Mouse (Mus musculus): Measurements from ENCODE around the gene Rgs9. TPM values are rescaled to one million over a fixed set of nuclear protein-coding genes. Genes with fewer than 3 reads are reported as not detected.

The Rgs9 gene
- total and polyA plus RNA-seq, 3 experiments, result 0.55 to 1.4 (median 1.2) TPM

DNA sequence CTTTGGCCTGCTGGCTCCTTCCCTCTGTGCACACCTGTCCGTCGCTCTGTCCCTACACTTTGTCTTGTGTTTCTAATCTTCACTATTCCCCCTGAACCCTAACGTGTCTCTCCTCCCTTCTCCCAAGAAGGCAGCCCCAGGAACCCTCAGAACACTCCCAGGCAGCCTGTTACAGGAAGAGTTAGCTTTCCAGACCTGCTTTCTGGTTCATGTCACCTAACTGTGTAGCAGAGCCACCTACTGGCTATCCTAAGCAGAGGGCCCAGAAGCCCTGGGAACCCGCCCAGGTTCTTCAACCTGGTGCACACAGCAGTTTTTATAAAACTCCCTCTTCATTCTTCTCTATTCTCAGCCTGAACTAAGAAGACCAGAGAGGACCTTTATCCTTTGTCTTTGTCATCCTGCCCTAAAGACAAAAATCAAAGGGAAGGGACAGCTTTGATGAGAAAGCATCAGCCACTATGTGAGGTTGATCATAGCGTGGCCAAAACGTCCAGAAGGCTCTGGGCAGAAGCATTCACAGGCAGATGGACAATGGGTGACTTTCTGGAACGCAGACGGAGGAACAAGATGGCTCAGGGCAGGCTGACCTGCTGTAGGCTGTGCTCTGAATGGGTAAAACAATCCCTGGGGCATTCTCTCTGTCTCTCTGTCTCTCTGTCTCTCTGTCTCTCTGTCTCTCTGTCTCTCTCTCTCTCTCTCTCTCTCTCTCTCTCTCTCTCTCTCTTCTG, 119.0 kb downstream of the Rgs9 start:
- H3K9ac ChIP-seq (ENCODE audit: insufficient read depth, low read depth), result no peak overlapping the region
- DNase-seq (ENCODE audit: extremely low read depth), result peak; percentile 51
- H3K27ac ChIP-seq (ENCODE audit: insufficient read depth, low read depth), result no peak overlapping the region
- H3K4me1 ChIP-seq (ENCODE audit: control insufficient read depth in 1 of 2, insufficient read depth in 2 of 2), result peaks cover 2 to 22% of the 10 kb centered on the region in 2 experiments; a peak in 2 of 4 replicates
- no peak overlapping the region for H3K4me3 ChIP-seq (replicated peaks in 1 of 3; ENCODE audit: low read depth in 2 of 3, low read length in 2 of 3, poor library complexity in 1 of 3)
- dilution Hi-C loops (cut with MboI; ENCODE audit: extremely low pct_ligation_motif_present, extremely low pct_unique_long_range_greater_than_20kb, low sequenced_read_pairs), result no loop called here
- peaks cover 2% of the 10 kb centered on the region for H3K9me3 ChIP-seq (replicated peaks; ENCODE audit: low read length)
- H3K36me3 ChIP-seq (replicated peaks in 1 of 2; ENCODE audit: control insufficient read depth in 1 of 2, insufficient read depth in 1 of 2, low read length in 1 of 2), result no peaks in the 10 kb centered on the region
- H3K79me2 ChIP-seq (replicated peaks; ENCODE audit: control insufficient read depth, extremely low read depth, insufficient read depth, poor library complexity, severe bottlenecking), result no peaks in the 10 kb centered on the region
- no peak overlapping the region for H3K4me2 ChIP-seq (ENCODE audit: insufficient read depth, low read depth, poor library complexity, severe bottlenecking)
- H3K27me3 ChIP-seq (replicated peaks), result no peaks in the 10 kb centered on the region
- peak; percentile 81 for TF ChIP-seq RAD21 (IDR thresholded peaks at IDR 0.05; ENCODE audit: low read depth, low read length)
- no peak for TF ChIP-seq E2F4 (IDR thresholded peaks at IDR 0.05; ENCODE audit: insufficient replicate concordance, low read depth, low read length)
- no peak for TF ChIP-seq MXI1 (IDR thresholded peaks at IDR 0.05; ENCODE audit: low read depth, low read length)
- TF ChIP-seq PAX5 (IDR thresholded peaks at IDR 0.05; ENCODE audit: low read length), result no peak
- no peak for TF ChIP-seq CHD2 (IDR thresholded peaks at IDR 0.05; ENCODE audit: low read length)
- TF ChIP-seq CTCF (conservative IDR thresholded peaks at IDR 0.05 in 1 of 2, IDR thresholded peaks at IDR 0.05 in 1 of 2; ENCODE audit: low read depth in 2 of 2, low read length in 2 of 2), result peak; percentile 22 to 81; a peak in 3 of 4 replicates
- TF ChIP-seq SMC3 (IDR thresholded peaks at IDR 0.05; ENCODE audit: low read depth, low read length), result peak; percentile 71
- TF ChIP-seq ZC3H11A (IDR thresholded peaks at IDR 0.05; ENCODE audit: low read depth, low read length), result peak; percentile 50
- in situ Hi-C loops (cut with MboI; ENCODE audit: low pct_ligation_motif_present, low pct_unique_long_range_greater_than_20kb, low sequenced_read_pairs), result loop anchor here (5.0 to 25.0 kb wide), 2 partner anchors 262 to 592 kb away; no protein-coding TSS in a partner anchor

DNA sequence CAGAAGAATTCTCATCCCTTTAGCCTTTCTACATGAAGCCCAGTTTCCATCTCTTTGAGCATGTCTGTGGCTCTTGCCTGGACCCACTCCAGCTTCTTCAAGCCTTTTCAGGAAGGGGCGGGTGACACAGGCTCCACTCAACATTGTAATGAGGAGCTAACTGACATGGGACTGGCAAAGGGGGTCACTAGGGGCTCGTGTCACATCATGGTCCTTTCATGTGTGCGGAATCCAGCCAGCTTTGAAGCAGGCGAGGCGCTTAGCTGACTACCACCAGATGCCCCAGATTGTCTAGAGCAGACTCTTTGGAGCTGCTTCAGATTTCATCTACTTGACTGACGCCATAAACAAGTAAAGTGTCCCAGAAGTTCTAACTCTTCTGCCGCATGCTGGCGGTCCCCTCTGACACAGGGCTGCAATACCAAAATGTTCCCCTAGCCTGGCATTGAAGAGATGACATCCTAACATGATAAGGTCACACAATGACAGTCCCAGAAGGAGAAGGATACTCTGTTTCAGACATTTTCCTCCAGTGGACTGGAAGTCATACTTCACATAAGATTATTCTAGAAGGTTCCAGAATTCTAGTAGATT, 122.5 kb downstream of the Rgs9 start:
- H3K4me3 ChIP-seq (replicated peaks in 1 of 3; ENCODE audit: low read depth in 2 of 3, low read length in 2 of 3, poor library complexity in 1 of 3), result no peak overlapping the region
- no peak for TF ChIP-seq MAZ (IDR thresholded peaks at IDR 0.05; ENCODE audit: low read depth, low read length)
- TF ChIP-seq JUND (conservative IDR thresholded peaks at IDR 0.05; ENCODE audit: low read depth, low read length), result no peak
- TF ChIP-seq EP300 (IDR thresholded peaks at IDR 0.05; ENCODE audit: low read length), result no peak
- no peak for TF ChIP-seq MAX (IDR thresholded peaks at IDR 0.05; ENCODE audit: low read length)
- TF ChIP-seq SIN3A (IDR thresholded peaks at IDR 0.05; ENCODE audit: low read length), result no peak
- TF ChIP-seq ZNF384 (IDR thresholded peaks at IDR 0.05; ENCODE audit: low read depth, low read length), result no peak
- no peak for TF ChIP-seq RCOR1 (conservative IDR thresholded peaks at IDR 0.05; ENCODE audit: low read depth, low read length)
- no peak for TF ChIP-seq JUN (IDR thresholded peaks at IDR 0.05; ENCODE audit: insufficient read depth, low read depth, low read length)
- H3K27me3 ChIP-seq (replicated peaks), result no peaks in the 10 kb centered on the region
- H3K4me2 ChIP-seq (ENCODE audit: insufficient read depth, low read depth, poor library complexity, severe bottlenecking), result no peak overlapping the region
- in situ Hi-C loops (cut with MboI; ENCODE audit: low pct_ligation_motif_present, low pct_unique_long_range_greater_than_20kb, low sequenced_read_pairs), result loop anchor here (5.0 to 25.0 kb wide), 2 partner anchors 258 to 588 kb away; no protein-coding TSS in a partner anchor
- H3K9me3 ChIP-seq (replicated peaks; ENCODE audit: low read length), result peaks cover 8% of the 10 kb centered on the region
- H3K79me2 ChIP-seq (replicated peaks; ENCODE audit: control insufficient read depth, extremely low read depth, insufficient read depth, poor library complexity, severe bottlenecking), result no peaks in the 10 kb centered on the region
- H3K4me1 ChIP-seq (ENCODE audit: control insufficient read depth in 1 of 2, insufficient read depth in 2 of 2), result peaks cover 0 to 4% of the 10 kb centered on the region in 2 experiments; a peak in 2 of 4 replicates
- no peak overlapping the region for H3K9ac ChIP-seq (ENCODE audit: insufficient read depth, low read depth)
- H3K27ac ChIP-seq (ENCODE audit: insufficient read depth, low read depth), result no peak overlapping the region
- dilution Hi-C loops (cut with MboI; ENCODE audit: extremely low pct_ligation_motif_present, extremely low pct_unique_long_range_greater_than_20kb, low sequenced_read_pairs), result no loop called here
- DNase-seq (ENCODE audit: extremely low read depth), result no peak
- no peaks in the 10 kb centered on the region for H3K36me3 ChIP-seq (replicated peaks in 1 of 2; ENCODE audit: control insufficient read depth in 1 of 2, insufficient read depth in 1 of 2, low read length in 1 of 2)

Other genes starting within 250 kb of the Rgs9 start
- not detected in 2 replicates for gene E030025P04Rik, start 153.8 kb downstream of the Rgs9 start, total RNA-seq (2012; rRNA removed)
- gene E030025P04Rik, start 153.8 kb downstream of the Rgs9 start, total RNA-seq (2014; rRNA removed), result not detected in 2 replicates
- gene E030025P04Rik, start 153.8 kb downstream of the Rgs9 start, polyA plus RNA-seq (2012; ENCODE audit: insufficient read length, low read depth), result not detected in 2 replicates
- gene Gna13, start 64.7 kb upstream of the Rgs9 start, total RNA-seq (2012; rRNA removed), result 33.9 and 39.3 TPM in 2 replicates
- 56.6 and 57.6 TPM in 2 replicates for gene Gna13, start 64.7 kb upstream of the Rgs9 start, total RNA-seq (2014; rRNA removed)
- gene Gna13, start 64.7 kb upstream of the Rgs9 start, polyA plus RNA-seq (2012; ENCODE audit: insufficient read length, low read depth), result 32.2 and 33.4 TPM in 2 replicates
- 0.08 TPM in 2 replicates for gene 9930022D16Rik, start 115.8 kb upstream of the Rgs9 start, total RNA-seq (2012; rRNA removed)
- 0.08 TPM in 1 of 2 replicates, not detected in the other for gene 9930022D16Rik, start 115.8 kb upstream of the Rgs9 start, total RNA-seq (2014; rRNA removed)
- gene 9930022D16Rik, start 115.8 kb upstream of the Rgs9 start, polyA plus RNA-seq (2012; ENCODE audit: insufficient read length, low read depth), result not detected in 2 replicates
- 19.7 and 23.3 TPM in 2 replicates for gene Amz2, start 127.8 kb upstream of the Rgs9 start, total RNA-seq (2012; rRNA removed)
- 22.3 and 24.5 TPM in 2 replicates for gene Amz2, start 127.8 kb upstream of the Rgs9 start, total RNA-seq (2014; rRNA removed)
- gene Amz2, start 127.8 kb upstream of the Rgs9 start, polyA plus RNA-seq (2012; ENCODE audit: insufficient read length, low read depth), result 18.6 and 23.7 TPM in 2 replicates
- 2.2 and 3.3 TPM in 2 replicates for gene Arsg, start 175.2 kb upstream of the Rgs9 start, total RNA-seq (2012; rRNA removed)
- 1.3 and 1.4 TPM in 2 replicates for gene Arsg, start 175.2 kb upstream of the Rgs9 start, total RNA-seq (2014; rRNA removed)
- gene Arsg, start 175.2 kb upstream of the Rgs9 start, polyA plus RNA-seq (2012; ENCODE audit: insufficient read length, low read depth), result 0.76 and 0.79 TPM in 2 replicates
- gene Slc16a6, start 175.5 kb upstream of the Rgs9 start, total RNA-seq (2012; rRNA removed), result 14.1 and 18.3 TPM in 2 replicates
- 18.7 and 20.9 TPM in 2 replicates for gene Slc16a6, start 175.5 kb upstream of the Rgs9 start, total RNA-seq (2014; rRNA removed)
- gene Slc16a6, start 175.5 kb upstream of the Rgs9 start, polyA plus RNA-seq (2012; ENCODE audit: insufficient read length, low read depth), result 18.9 and 24.2 TPM in 2 replicates

All from CH12.LX (cell line).